Mouse (Mus musculus) yolk sac, embryonic 10.5 days (tissue): ENCODE measurements around the gene Vps33b.

ENCODE experiments used
- DNase-seq: peaks from one replicate; pipeline ENCODE4 v3.0.0-alpha.2; 2017; ENCODE audit warnings: low spot score

The Vps33b gene

DNA sequence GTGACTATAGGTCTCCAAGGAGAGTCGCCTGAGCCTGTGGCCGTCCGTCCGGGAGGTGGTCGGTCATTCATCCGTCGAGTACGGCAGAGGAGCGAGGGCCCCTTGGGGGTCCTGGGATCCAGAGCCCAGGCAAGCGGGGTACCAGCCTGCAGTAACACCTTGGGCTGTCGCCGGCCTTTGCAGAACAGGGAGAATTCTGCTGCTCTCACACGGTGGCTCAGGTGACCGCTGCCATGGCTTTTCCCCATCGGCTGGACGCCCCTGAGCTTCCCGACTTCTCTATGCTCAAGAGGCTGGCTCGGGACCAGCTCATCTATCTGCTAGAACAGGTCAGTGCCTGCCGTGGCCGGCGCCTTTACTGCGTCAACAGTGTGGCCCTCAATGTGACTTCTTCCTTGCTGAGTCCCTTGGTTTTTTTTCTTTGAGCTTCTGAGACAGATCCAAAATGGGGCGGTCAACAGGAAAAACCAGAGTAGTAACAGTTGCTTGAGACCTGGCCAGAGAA is 354 bp downstream of the Vps33b start:
- no peak for DNase-seq

- DNase-seq, result no peak
Measured at GRCm38 (mm10) chr7:80273456-80273855, 4.0 kb downstream of the Vps33b start.

DNA sequence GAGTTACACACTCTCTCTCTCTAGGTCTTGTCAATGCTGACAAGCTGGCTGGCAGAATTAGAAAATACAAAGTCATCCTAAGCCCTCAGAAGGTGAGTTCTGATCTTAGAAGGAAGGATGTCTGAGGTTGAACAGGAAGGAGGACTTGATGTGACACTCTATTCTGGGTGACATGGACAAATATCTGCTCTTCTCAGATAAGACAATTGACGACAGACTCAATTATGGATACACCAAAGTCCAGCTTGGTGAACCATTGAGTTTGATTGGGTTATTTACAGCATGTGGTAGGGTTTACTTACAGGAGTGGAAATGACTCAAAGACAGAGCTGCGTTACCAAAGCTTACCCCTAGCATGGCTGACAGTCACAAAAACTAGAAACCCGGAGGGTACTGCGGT is 6.9 kb downstream of the Vps33b start:
- DNase-seq, result no peak

DNA sequence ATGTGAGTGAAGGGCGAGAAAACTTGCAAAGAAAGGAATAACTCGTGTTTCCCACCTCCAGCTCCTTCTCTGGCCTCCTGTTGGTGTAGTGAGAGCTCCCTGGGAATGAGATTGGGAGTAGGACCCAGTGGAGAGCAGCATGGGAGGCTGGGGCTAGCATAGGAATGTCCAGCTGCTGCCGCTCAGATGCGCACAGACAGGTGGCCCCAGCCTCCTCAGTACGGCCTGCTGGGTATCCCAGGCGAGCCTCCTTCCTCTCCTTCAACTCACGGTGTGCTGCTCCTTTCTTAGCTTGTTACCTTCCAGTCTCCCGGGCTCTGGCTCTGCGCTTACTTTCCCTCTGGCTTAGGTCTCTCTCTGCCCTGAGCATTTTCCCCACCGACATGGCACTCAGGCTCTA is 10.6 kb downstream of the Vps33b start:
- no peak for DNase-seq

DNA sequence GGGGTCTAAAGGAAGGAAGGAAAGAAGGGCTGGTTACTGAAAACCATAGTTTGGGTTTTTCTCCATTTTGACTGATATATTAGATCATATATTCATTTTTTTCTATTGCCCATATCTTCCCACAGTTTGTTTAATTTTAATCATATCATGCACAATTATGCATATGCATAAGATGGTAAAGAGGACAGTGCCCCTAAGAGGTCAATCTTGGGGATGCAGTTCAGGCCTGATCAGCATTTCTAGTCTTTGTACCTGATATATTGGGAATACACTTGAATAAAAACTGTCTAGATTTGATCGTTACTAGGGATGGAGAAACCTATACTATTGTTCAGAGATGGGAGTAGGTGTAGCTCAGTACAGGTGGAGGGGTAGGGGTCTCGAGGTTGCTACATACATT is 11.5 kb downstream of the Vps33b start:
- no peak for DNase-seq

DNA sequence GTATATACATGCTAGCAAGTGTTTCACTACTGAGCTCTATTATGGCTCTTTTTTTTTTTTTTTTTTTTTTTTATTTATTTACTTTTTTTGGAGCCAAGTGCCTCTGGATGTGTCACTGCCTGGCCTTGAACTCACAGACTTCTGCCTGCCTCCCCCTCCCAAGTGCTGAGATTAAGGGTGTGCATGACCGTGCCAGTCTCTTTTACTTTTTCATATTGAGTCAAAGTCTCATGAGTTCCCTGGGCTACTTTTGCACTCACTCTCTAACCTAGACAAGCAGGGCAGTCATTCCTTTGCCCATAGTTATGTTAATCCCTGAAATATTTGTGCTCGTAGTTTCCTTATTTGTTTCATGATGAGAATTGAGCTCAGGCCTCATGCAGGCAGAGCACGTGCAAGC is 12.2 kb downstream of the Vps33b start:
- no peak for DNase-seq

- DNase-seq, result peak; percentile 79
Measured at GRCm38 (mm10) chr7:80283226-80283918, 13.9 kb downstream of the Vps33b start.

DNA sequence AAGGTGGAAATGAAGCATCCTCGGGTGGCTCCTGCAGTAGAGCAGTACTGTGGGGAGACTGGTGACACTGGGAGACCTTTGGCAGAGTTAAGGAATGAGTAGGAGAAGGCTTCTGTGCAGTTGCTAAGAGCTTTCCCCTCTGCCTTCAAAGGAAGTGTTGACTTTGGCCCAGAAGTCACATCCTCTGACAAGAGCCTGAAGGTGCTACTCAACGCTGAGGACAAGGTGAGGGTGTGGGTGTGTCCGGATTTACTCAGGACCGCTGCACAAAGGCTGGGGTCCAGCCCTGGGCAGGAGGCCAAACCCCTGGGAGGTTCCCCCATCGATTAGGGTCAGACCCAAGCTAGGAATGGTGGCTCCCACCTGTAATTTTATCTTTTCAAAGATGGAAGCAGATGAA is 14.9 kb downstream of the Vps33b start:
- peak; percentile 25 for DNase-seq

DNA sequence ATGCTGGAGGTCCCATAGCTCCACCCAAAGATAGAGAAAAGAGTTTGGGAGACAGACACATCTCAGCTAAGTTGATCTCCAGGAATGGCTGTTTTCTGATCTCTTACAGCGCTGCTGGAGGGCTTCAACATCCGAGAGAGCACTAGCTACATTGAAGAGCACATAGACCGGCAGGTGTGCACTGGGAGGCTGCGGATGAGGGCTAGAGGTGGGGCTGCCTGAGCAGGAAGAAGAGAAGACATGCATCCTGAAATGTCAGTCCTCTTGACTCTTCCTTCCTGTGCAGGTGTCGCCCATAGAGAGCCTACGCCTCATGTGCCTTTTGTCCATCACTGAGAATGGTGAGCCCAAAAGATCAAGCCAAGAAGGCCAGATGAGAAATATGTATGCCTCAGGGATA is 16.3 kb downstream of the Vps33b start:
- DNase-seq, result no peak

DNA sequence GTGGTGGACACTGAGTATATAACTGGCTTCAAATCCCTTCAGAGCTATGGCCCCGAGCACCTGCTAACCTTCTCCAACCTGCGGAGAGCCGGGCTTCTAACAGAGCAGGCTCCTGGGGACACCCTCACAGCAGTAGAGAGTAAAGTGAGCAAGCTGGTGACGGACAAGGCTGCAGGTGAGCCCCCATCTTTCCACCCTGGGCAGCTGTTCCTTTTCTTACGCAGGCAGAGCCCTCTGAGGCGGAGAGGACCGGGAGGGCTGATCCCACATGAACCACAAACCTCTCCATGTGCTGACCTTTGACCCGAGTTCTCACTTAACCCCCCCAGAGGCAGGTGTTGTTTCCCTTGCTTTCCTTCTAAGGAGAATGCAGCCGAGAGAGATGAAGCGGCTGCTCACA is 18.3 kb downstream of the Vps33b start:
- DNase-seq, result peak; percentile 40

GRCm38 (mm10) chr7:80294062-80294763 is 24.8 kb downstream of the Vps33b start, which contains the start of gene Prc1:
Prc1 (plus strand) TSS chr7:80294450.
- peak; percentile 99 for DNase-seq

GRCm38 (mm10) chr7:80294764-80295648 is 25.6 kb downstream of the Vps33b start:
- DNase-seq, result peak; percentile 73

DNA sequence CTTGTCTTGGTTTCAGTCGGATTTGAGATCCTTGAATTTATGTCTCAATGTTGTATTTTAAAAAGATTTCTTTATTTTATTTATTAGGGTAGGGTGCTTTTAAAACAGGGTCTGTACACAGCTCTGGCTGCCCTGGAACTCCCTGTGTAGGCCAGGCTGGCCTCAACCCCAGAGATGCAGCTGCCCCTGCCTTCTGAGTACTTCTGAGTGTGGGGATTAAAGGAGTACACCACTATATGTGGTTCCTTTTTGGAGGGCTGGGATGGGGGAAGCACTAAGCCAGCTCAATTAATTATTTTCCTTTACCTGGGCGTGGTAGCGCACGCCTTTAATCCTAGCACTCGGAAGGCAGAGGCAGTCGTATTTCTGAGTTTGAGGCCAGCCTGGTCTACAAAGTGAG is 27.0 kb downstream of the Vps33b start:
- no peak for DNase-seq

DNA sequence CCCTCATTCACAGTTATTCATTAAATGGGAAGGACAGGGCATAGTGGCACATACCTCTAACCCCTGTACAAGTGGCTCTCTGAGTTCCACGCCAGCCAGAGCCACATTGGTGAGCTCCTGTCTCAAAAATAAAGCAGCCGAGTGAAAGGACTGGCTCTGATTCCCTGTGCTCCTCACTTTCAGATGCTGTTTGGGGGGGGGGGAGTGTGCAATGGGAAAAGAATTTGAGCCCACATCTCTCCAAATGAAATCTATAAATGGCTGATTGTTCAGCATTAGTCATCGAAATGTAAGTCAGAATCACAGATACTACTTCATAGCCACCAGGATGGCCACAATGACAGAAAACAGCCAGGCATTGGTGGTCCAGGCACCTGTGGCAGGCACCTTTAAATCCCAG is 27.6 kb downstream of the Vps33b start:
- no peak for DNase-seq

GRCm38 (mm10) chr7:80298754-80299153 is 29.3 kb downstream of the Vps33b start:
- DNase-seq, result no peak

GRCm38 (mm10) chr7:80299568-80299967 is 30.1 kb downstream of the Vps33b start:
- no peak for DNase-seq

DNA sequence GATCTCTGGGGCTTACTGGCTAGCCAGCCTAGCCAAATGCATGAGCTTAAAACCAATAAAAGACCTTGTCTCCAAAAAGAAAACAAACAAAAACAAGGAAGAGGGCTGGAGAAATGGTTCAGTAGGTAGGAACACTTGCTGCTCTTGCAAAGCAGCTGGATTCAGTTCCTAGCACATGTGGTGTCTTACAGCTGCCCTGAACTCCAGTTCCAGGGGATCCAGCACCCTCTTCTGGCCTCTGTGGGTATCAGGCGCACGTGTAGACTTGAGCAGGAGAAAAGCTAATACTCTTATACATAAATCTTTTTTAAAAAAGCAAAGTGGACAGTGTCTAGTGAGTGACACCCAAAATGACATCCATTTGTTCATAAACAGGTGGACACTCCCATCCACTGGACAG is 32.1 kb downstream of the Vps33b start:
- DNase-seq, result no peak

GRCm38 (mm10) chr7:80307766-80308165 is 38.3 kb downstream of the Vps33b start:
- no peak for DNase-seq

DNA sequence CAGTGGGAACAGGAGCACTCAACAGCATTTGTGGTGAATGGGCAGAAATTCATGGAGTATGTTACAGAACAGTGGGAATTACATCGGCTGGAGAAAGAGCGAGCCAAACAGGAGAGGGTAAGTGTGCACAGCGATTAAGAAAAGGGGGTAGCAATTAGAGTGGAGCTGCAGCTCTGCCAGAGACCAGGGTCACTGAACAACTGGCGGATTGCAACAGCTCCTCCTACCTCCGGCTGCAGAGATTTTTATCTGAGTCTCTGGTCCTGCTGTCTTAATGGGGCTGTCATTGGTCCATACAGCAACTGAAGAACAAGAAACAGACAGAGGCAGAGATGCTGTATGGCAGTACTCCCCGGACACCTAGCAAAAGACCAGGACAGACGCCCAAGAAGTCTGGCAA is 41.3 kb downstream of the Vps33b start:
- DNase-seq, result no peak

DNA sequence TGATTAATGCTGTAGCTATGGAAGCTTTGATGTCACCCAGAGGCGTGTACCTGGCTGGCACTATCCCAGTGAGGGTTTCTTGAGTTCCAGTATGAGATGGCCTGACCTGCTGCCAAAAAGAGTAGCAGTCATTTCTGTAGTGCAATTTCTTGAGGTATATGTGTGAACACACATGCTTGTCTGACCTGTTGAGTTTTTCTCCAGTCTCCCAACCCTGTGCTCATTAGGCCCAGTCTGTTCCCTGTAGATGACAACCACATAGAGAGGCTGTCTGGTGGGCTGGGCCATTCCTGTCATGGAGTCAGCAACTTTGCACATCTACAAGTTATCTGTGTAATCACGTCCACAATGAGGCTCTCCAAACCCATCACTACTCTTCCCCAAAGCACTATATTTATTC is 46.3 kb downstream of the Vps33b start:
- DNase-seq, result no peak

DNA sequence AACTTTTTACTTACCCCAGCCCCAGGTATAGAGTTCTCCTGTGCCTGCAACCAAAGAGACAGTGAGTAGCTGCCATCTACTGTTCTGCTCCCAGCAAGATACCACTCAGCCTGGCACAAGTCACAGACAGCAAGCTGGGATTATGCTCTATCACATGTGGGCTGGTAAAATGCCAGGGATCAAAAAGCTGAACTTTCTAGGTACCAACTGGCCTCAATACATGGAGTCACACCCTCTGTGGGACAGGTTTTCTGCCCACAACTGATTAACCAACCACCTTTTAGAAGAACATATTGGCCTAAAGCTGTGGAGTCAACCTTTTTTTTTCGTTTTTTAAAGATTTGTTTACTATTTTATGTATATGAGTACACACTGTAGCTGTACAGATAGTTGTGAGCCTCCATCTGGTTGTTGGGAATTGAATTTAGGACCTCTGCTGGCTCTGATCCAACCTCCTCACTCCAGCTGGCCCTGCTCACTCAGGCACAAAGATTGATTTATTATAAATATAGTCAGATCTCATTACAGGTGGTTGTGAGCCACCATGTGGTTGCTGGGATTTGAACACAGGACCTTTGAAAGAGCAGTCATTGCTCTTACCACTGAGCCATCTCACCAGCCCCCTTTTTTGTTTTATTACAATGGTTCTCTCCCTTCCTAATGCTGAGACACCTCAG is 48.1 kb downstream of the Vps33b start:
- no peak for DNase-seq

DNA sequence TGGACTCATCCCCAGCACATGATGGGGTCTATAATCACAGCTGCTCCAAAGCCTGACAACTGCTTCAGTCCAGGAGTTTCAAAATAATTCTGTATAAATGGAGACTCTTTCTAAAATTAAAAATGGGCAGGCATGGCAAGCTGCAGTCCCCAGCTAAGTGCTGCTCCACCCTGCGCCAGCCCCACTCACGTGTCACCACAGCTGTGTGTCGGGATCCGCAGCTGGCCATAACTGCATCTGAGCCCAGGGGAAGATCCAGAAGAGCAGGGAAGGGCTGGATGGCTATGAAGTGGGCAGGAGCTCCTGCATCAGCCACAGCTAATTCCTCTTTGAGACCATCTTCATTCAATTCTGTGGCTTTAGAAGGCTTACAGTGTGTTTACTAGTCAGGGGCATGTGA is 49.2 kb downstream of the Vps33b start:
- no peak for DNase-seq
